Mouse (Mus musculus): Measurements from ENCODE around the gene Ccdc69. TPM values are rescaled to one million over a fixed set of nuclear protein-coding genes. Genes with fewer than 3 reads are reported as not detected.
A peak's percentile ranks its signal among the peaks of the same experiment; 100 is the strongest.

Gene Ccdc69
- total and polyA plus RNA-seq, 3 experiments: 0.31 to 0.42 TPM; not detected in 1

- Histone ChIP-seq H3K9me3 (replicated peaks; ENCODE audit: insufficient read depth, low read length) (no peaks in the 10 kb centered on the region), H3K36me3 (ENCODE audit: control insufficient read depth in 1 of 2, insufficient read depth in 2 of 2, low read length in 2 of 2) (no peaks in the 10 kb centered on the region), H3K4me3 (ENCODE audit: control insufficient read depth in 1 of 2, insufficient read depth in 1 of 2, low read depth in 2 of 2, low read length in 2 of 2) (no peak overlapping the region), H3K9ac (ENCODE audit: control insufficient read depth, low read depth, low read length, poor library complexity, severe bottlenecking) (no peak overlapping the region), H3K4me1 (ENCODE audit: control insufficient read depth in 1 of 2, insufficient read depth in 2 of 2, low read length in 2 of 2) (no peaks in the 10 kb centered on the region), H3K27me3 (ENCODE audit: control insufficient read depth in 1 of 2, insufficient read depth in 2 of 2, low read length in 2 of 2) (peaks cover 2 to 3% of the 10 kb centered on the region in 2 experiments; a peak in 3 of 4 replicates), H3K27ac (ENCODE audit: control insufficient read depth, low read depth, low read length) (no peak overlapping the region), H3K79me2 (ENCODE audit: control insufficient read depth, insufficient read depth, low read length, poor library complexity) (no peaks in the 10 kb centered on the region)
- peak; percentile 81 for DNase-seq (ENCODE audit: low read depth, low spot score)
- no peak for TF ChIP-seq MYB (IDR thresholded peaks at IDR 0.05; ENCODE audit: low read depth, low read length)
- TF ChIP-seq RCOR1 (IDR thresholded peaks at IDR 0.05; ENCODE audit: low read depth, low read length): no peak
- no peak for TF ChIP-seq GABPA (IDR thresholded peaks at IDR 0.05; ENCODE audit: low read depth, low read length)
- TF ChIP-seq CTCF (IDR thresholded peaks at IDR 0.05 in 2 of 3, conservative IDR thresholded peaks at IDR 0.05 in 1 of 3; ENCODE audit: control insufficient read depth in 1 of 3, insufficient read depth in 1 of 3, low read depth in 2 of 3, low read length in 3 of 3, poor library complexity in 1 of 3, severe bottlenecking in 1 of 3): peak; percentile 91 to 99 (median 94)
- TF ChIP-seq MAZ (IDR thresholded peaks at IDR 0.05; ENCODE audit: low read depth, low read length): no peak
- no peak for TF ChIP-seq MAX (IDR thresholded peaks at IDR 0.05; ENCODE audit: low read length)
- peak; percentile 97 for TF ChIP-seq SMC3 (IDR thresholded peaks at IDR 0.05; ENCODE audit: low read depth, low read length)
- peak; percentile 35; the same call in 1 of the 2 replicates for TF ChIP-seq SIN3A (IDR thresholded peaks at IDR 0.05; ENCODE audit: low read length)
- TF ChIP-seq ZC3H11A (IDR thresholded peaks at IDR 0.05; ENCODE audit: low read depth, low read length): peak; percentile 96
- 0 out of 2 replicates have a peak, but pooled peaks have one; percentile 19 for TF ChIP-seq ZNF384 (IDR thresholded peaks at IDR 0.05; ENCODE audit: low read depth, low read length)
- no peak for TF ChIP-seq JUND (IDR thresholded peaks at IDR 0.05; ENCODE audit: low read depth, low read length)
- no peak for TF ChIP-seq TCF12 (IDR thresholded peaks at IDR 0.05; ENCODE audit: low read depth, low read length)
- no peak for TF ChIP-seq USF1 (IDR thresholded peaks at IDR 0.05; ENCODE audit: low read depth, low read length)
- TF ChIP-seq CHD1 (IDR thresholded peaks at IDR 0.05; ENCODE audit: low read depth, low read length): no peak
- no peak for TF ChIP-seq ETS1 (IDR thresholded peaks at IDR 0.05; ENCODE audit: low read depth, low read length)
- TF ChIP-seq KAT2A (conservative IDR thresholded peaks at IDR 0.05; ENCODE audit: low read depth, low read length): no peak
- TF ChIP-seq GATA1 (IDR thresholded peaks at IDR 0.05; ENCODE audit: low read depth, low read length): no peak
- TF ChIP-seq NRF1 (IDR thresholded peaks at IDR 0.05; ENCODE audit: insufficient read depth, low read depth, low read length, poor library complexity, severe bottlenecking): no peak
- no peak for TF ChIP-seq ZMIZ1 (IDR thresholded peaks at IDR 0.05; ENCODE audit: low read depth, low read length)
- no peak for TF ChIP-seq POLR2AphosphoS5 (IDR thresholded peaks at IDR 0.05; ENCODE audit: borderline replicate concordance, low read depth, low read length)
- TF ChIP-seq USF2 (IDR thresholded peaks at IDR 0.05; ENCODE audit: borderline replicate concordance in 1 of 2, insufficient read depth in 1 of 2, low read depth in 1 of 2, low read length in 2 of 2): no peak
- TF ChIP-seq ELF1 (IDR thresholded peaks at IDR 0.05; ENCODE audit: low read depth, low read length): 0 out of 2 replicates have a peak, but pooled peaks have one; percentile 14
- no peak for TF ChIP-seq BHLHE40 (IDR thresholded peaks at IDR 0.05; ENCODE audit: borderline replicate concordance, low read depth, low read length)
- TF ChIP-seq TAL1 (IDR thresholded peaks at IDR 0.05; ENCODE audit: low read length): no peak
- TF ChIP-seq RAD21 (IDR thresholded peaks at IDR 0.05; ENCODE audit: low read depth, low read length): peak; percentile 98
- TF ChIP-seq EP300 (IDR thresholded peaks at IDR 0.05; ENCODE audit: low read depth in 1 of 2, low read length in 2 of 2): no peak
- TF ChIP-seq UBTF (IDR thresholded peaks at IDR 0.05; ENCODE audit: borderline replicate concordance, insufficient read depth, low read depth, low read length): no peak
- TF ChIP-seq MYC (IDR thresholded peaks at IDR 0.05; ENCODE audit: low read depth, low read length): 0 out of 2 replicates have a peak, but pooled peaks have one; percentile 37
- no peak for TF ChIP-seq ZKSCAN1 (IDR thresholded peaks at IDR 0.05; ENCODE audit: low read depth, low read length)
- TF ChIP-seq MEF2A (IDR thresholded peaks at IDR 0.05; ENCODE audit: extremely low read depth, insufficient replicate concordance, low read depth, low read length, poor library complexity, severe bottlenecking): no peak
- TF ChIP-seq POLR2A (IDR thresholded peaks at IDR 0.05; ENCODE audit: control insufficient read depth in 1 of 2, insufficient read depth in 1 of 2, low read depth in 1 of 2, low read length in 2 of 2, poor library complexity in 1 of 2): no peak
- TF ChIP-seq POLR2AphosphoS2 (IDR thresholded peaks at IDR 0.05; ENCODE audit: low read length): no peak
Measured at GRCm38 (mm10) chr11:55039591-55039990, 38.3 kb downstream of the Ccdc69 start.

Measured in MEL (cell line).